Mouse (Mus musculus): ENCODE measurements around the gene Bcl2l2.

- no peak for TF ChIP-seq CTCF (IDR thresholded peaks at IDR 0.05; ENCODE audit: control insufficient read depth, insufficient read depth, low read length)
- no peak for TF ChIP-seq POLR2A (IDR thresholded peaks at IDR 0.05; ENCODE audit: borderline replicate concordance, control insufficient read depth, low read depth, low read length)
These were observed 43.4 kb downstream of the Bcl2l2 start for GRCm38 (mm10) chr14:54926401-54927158.
